Mouse (Mus musculus) limb, embryonic 15.5 days (tissue): Measurements from ENCODE around the gene Nup107. TPM values are rescaled to one million over a fixed set of nuclear protein-coding genes. Genes with fewer than 3 reads are reported as not detected.
A peak's percentile ranks its signal among the peaks of the same experiment; 100 is the strongest.

ENCODE experiments used
- ATAC-seq: fragments of 200-750 bp; cut with Nextera tagmentation; 2 replicates; pipeline ENCODE4 v1.8.0; 2017; ENCODE audit warnings: low read depth, moderate TSS enrichment; ENCODE audit not compliant: insufficient number of reproducible peaks, low FRiP score, low TSS enrichment
- H3K27ac ChIP-seq: fragments of 300-500 bp; sonication (generic); 2 replicates; pipeline ENCODE4 v1.5.1; 2015; ENCODE audit warnings: moderate library complexity, mild to moderate bottlenecking, inconsistent platforms
- H3K27me3 ChIP-seq: fragments of 300-500 bp; sonication (generic); 2 replicates; pipeline ENCODE4 v1.6.1; 2015; ENCODE audit warnings: inconsistent platforms
- H3K36me3 ChIP-seq: fragments of 300-500 bp; sonication (generic); 2 replicates; pipeline ENCODE4 v1.6.1; 2015; ENCODE audit warnings: inconsistent platforms
- H3K4me1 ChIP-seq: fragments of 300-500 bp; sonication (generic); 2 replicates; pipeline ENCODE4 v1.6.1; 2015; ENCODE audit warnings: inconsistent platforms
- H3K4me2 ChIP-seq: fragments of 300-500 bp; sonication (generic); 2 replicates; pipeline ENCODE4 v1.6.1; 2015; ENCODE audit warnings: mild to moderate bottlenecking, inconsistent platforms
- H3K4me3 ChIP-seq: fragments of 300-500 bp; sonication (generic); 2 replicates; pipeline ENCODE4 v1.5.1; 2015; ENCODE audit warnings: mild to moderate bottlenecking, inconsistent platforms
- H3K9ac ChIP-seq: fragments of 300-500 bp; sonication (generic); 2 replicates; pipeline ENCODE4 v1.6.1; 2015; ENCODE audit warnings: inconsistent platforms
- H3K9me3 ChIP-seq: fragments of 300-500 bp; sonication (generic); 2 replicates; pipeline ENCODE4 v1.6.1; 2016; ENCODE audit warnings: inconsistent platforms
- WGBS: fragments of 180-500 bp; shearing (Covaris S2); methylation state at CpG from one replicate; pipeline ENCODE4 v1.1.7; 2015; 5-methylcytosine and 5-hydroxymethylcytosine counted together
- polyA plus RNA-seq: library from polyadenylated mRNA; unstranded; fragments of >200 nt; fragmentation: Nextera tagmentation; extraction: Ambion mirVana; gene quantifications from 2 replicates; pipeline ENCODE4 v1.2.1, GENCODE M21; 2015

Gene Nup107
- polyA plus RNA-seq, 1 experiment from 2014 or later, result 54.6 TPM

- Histone ChIP-seq H3K9me3 (no peaks in the 10 kb centered on the region), H3K4me3 (no peak overlapping the region), H3K27ac (no peak overlapping the region), H3K4me1 (no peaks in the 10 kb centered on the region; the same call in 1 of the 2 replicates), H3K4me2 (no peak overlapping the region), H3K36me3 (no peaks in the 10 kb centered on the region), H3K27me3 (no peaks in the 10 kb centered on the region), H3K9ac (no peak overlapping the region)
- 80% methylated on average over 11 of the region's 11 CpGs for WGBS
- peak; percentile 58; the same call in 1 of the 2 replicates for ATAC-seq
Observed at GRCm38 (mm10) chr10:117799806-117800205, 7.3 kb upstream of the Nup107 start.

- Histone ChIP-seq H3K4me1 (no peaks in the 10 kb centered on the region; the same call in 1 of the 2 replicates), H3K27ac (no peak overlapping the region), H3K9me3 (no peaks in the 10 kb centered on the region), H3K27me3 (no peaks in the 10 kb centered on the region), H3K9ac (no peak overlapping the region), H3K4me3 (no peak overlapping the region), H3K4me2 (no peak overlapping the region), H3K36me3 (no peaks in the 10 kb centered on the region)
- WGBS, result 69% methylated on average over 6 of the region's 6 CpGs
- ATAC-seq, result no peak
Observed at GRCm38 (mm10) chr10:117798436-117799035, 6.0 kb upstream of the Nup107 start.

GRCm38 (mm10) chr10:117797684-117798083 lies 5.2 kb upstream of the Nup107 start:
- no peak overlapping the region for H3K4me2 ChIP-seq
- WGBS, result 72% methylated on average over 7 of the region's 7 CpGs
- no peaks in the 10 kb centered on the region for H3K9me3 ChIP-seq
- no peaks in the 10 kb centered on the region for H3K27me3 ChIP-seq
- H3K27ac ChIP-seq, result no peak overlapping the region
- no peak overlapping the region for H3K4me3 ChIP-seq
- no peaks in the 10 kb centered on the region; the same call in 1 of the 2 replicates for H3K4me1 ChIP-seq
- no peaks in the 10 kb centered on the region for H3K36me3 ChIP-seq
- H3K9ac ChIP-seq, result no peak overlapping the region
- no peak for ATAC-seq

- Histone ChIP-seq H3K9ac (no peak overlapping the region), H3K36me3 (no peaks in the 10 kb centered on the region), H3K4me1 (no peaks in the 10 kb centered on the region; the same call in 1 of the 2 replicates), H3K4me2 (no peak overlapping the region), H3K27me3 (no peaks in the 10 kb centered on the region), H3K27ac (no peak overlapping the region), H3K4me3 (no peak overlapping the region), H3K9me3 (no peaks in the 10 kb centered on the region)
- no peak for ATAC-seq
- 94% methylated on average over 12 of the region's 12 CpGs for WGBS
Observed at GRCm38 (mm10) chr10:117797106-117797505, 4.6 kb upstream of the Nup107 start.

GRCm38 (mm10) chr10:117796181-117796580 lies 3.7 kb upstream of the Nup107 start:
- Histone ChIP-seq H3K4me3 (no peak overlapping the region), H3K36me3 (no peaks in the 10 kb centered on the region), H3K9me3 (no peaks in the 10 kb centered on the region), H3K27me3 (no peaks in the 10 kb centered on the region), H3K4me1 (peaks cover 8% of the 10 kb centered on the region), H3K27ac (no peak overlapping the region), H3K9ac (no peak overlapping the region), H3K4me2 (no peak overlapping the region)
- no peak for ATAC-seq
- WGBS, result 96% methylated on average over 7 of the region's 7 CpGs

GRCm38 (mm10) chr10:117795206-117795605 lies 2.7 kb upstream of the Nup107 start:
- ATAC-seq, result no peak
- Histone ChIP-seq H3K36me3 (0 out of 2 replicates have a peak, but pooled peaks cover under 1% of the 10 kb centered on the region), H3K27ac (no peak overlapping the region), H3K4me3 (no peak overlapping the region), H3K9me3 (no peaks in the 10 kb centered on the region), H3K9ac (no peak overlapping the region), H3K27me3 (no peaks in the 10 kb centered on the region), H3K4me2 (no peak overlapping the region), H3K4me1 (peaks cover 10% of the 10 kb centered on the region)
- WGBS, result 75% methylated on average over 4 of the region's 4 CpGs

GRCm38 (mm10) chr10:117793436-117794030 lies 1.0 kb upstream of the Nup107 start:
- WGBS, result 73% methylated on average over 11 of the region's 11 CpGs
- peaks cover 10% of the 10 kb centered on the region for H3K4me1 ChIP-seq
- no peak overlapping the region for H3K4me3 ChIP-seq
- H3K36me3 ChIP-seq, result peaks cover 5% of the 10 kb centered on the region; the same call in 1 of the 2 replicates
- H3K27ac ChIP-seq, result peak overlapping the region; percentile 86; the same call in 1 of the 2 replicates
- H3K9me3 ChIP-seq, result no peaks in the 10 kb centered on the region
- ATAC-seq, result no peak
- no peaks in the 10 kb centered on the region for H3K27me3 ChIP-seq
- H3K4me2 ChIP-seq, result peak overlapping the region; percentile 67
- H3K9ac ChIP-seq, result no peak overlapping the region

- 77% methylated on average over 2 of the region's 2 CpGs for WGBS
- Histone ChIP-seq H3K4me2 (peak overlapping the region; percentile 67; the same call in 1 of the 2 replicates), H3K4me1 (peaks cover 10% of the 10 kb centered on the region), H3K27ac (no peak overlapping the region), H3K4me3 (peak overlapping the region; percentile 93), H3K27me3 (no peaks in the 10 kb centered on the region), H3K9ac (no peak overlapping the region), H3K36me3 (peaks cover 24% of the 10 kb centered on the region), H3K9me3 (no peaks in the 10 kb centered on the region)
- ATAC-seq, result no peak
Observed at GRCm38 (mm10) chr10:117791171-117791470, 1.4 kb downstream of the Nup107 start.

- 92% methylated on average over 17 of the region's 17 CpGs for WGBS
- H3K36me3 ChIP-seq, result peaks cover 29% of the 10 kb centered on the region
- no peak for ATAC-seq
- 0 out of 2 replicates have a peak overlapping the region, but pooled peaks have one; percentile 67 for H3K4me2 ChIP-seq
- no peak overlapping the region for H3K9ac ChIP-seq
- H3K27me3 ChIP-seq, result no peaks in the 10 kb centered on the region
- H3K27ac ChIP-seq, result no peak overlapping the region
- H3K4me3 ChIP-seq, result 0 out of 2 replicates have a peak overlapping the region, but pooled peaks have one; percentile 93
- peaks cover 10% of the 10 kb centered on the region for H3K4me1 ChIP-seq
- H3K9me3 ChIP-seq, result no peaks in the 10 kb centered on the region
Observed at GRCm38 (mm10) chr10:117790421-117791170, 1.9 kb downstream of the Nup107 start.

- no peak overlapping the region for H3K4me2 ChIP-seq
- H3K9me3 ChIP-seq, result no peaks in the 10 kb centered on the region
- H3K9ac ChIP-seq, result no peak overlapping the region
- H3K4me1 ChIP-seq, result peaks cover 10% of the 10 kb centered on the region
- H3K4me3 ChIP-seq, result no peak overlapping the region
- WGBS, result 82% methylated on average over 1 of the region's 1 CpGs
- H3K27ac ChIP-seq, result no peak overlapping the region
- ATAC-seq, result no peak
- no peaks in the 10 kb centered on the region for H3K27me3 ChIP-seq
- peaks cover 33% of the 10 kb centered on the region for H3K36me3 ChIP-seq
Observed at GRCm38 (mm10) chr10:117790011-117790410, 2.5 kb downstream of the Nup107 start.

- Histone ChIP-seq H3K9me3 (no peaks in the 10 kb centered on the region), H3K36me3 (peaks cover 75% of the 10 kb centered on the region), H3K27ac (no peak overlapping the region), H3K4me3 (no peak overlapping the region), H3K4me2 (no peak overlapping the region), H3K27me3 (no peaks in the 10 kb centered on the region), H3K9ac (no peak overlapping the region), H3K4me1 (no peaks in the 10 kb centered on the region)
- WGBS, result 92% methylated on average over 7 of the region's 7 CpGs
- ATAC-seq, result no peak
Observed at GRCm38 (mm10) chr10:117784646-117785045, 7.9 kb downstream of the Nup107 start.
